Mouse (Mus musculus): Measurements from ENCODE around the gene P2rx3. TPM values are rescaled to one million over a fixed set of nuclear protein-coding genes. Genes with fewer than 3 reads are reported as not detected.

P2rx3 gene
- total RNA-seq, 2 experiments from 2014 or later, result 1.6 to 2.3 TPM

GRCm38 (mm10) chr2:85002575-85002974, 34.7 kb downstream of the P2rx3 start:
- DNase-seq (ENCODE audit: low spot score in 2 of 2), result no peak
- intact Hi-C loops (cut with DNase I), result loop anchor here (5.0 to 10.0 kb wide), 2 partner anchors 48 to 110 kb away; no protein-coding TSS in a partner anchor

GRCm38 (mm10) chr2:85001497-85001896, 35.8 kb downstream of the P2rx3 start:
- intact Hi-C loops (cut with DNase I), result loop anchor here (5.0 to 10.0 kb wide), 2 partner anchors 47 to 109 kb away; no protein-coding TSS in a partner anchor
- no peak for DNase-seq (ENCODE audit: low spot score in 2 of 2)

- DNase-seq (ENCODE audit: low spot score in 2 of 2), result no peak
- intact Hi-C loops (cut with DNase I), result loop anchor here (5.0 to 10.0 kb wide), 2 partner anchors 45 to 107 kb away; no protein-coding TSS in a partner anchor
These were observed 37.6 kb downstream of the P2rx3 start for GRCm38 (mm10) chr2:84999486-85000181.

GRCm38 (mm10) chr2:84996376-84996775, 40.9 kb downstream of the P2rx3 start:
- intact Hi-C loops (cut with DNase I), result no loop called here
- no peak for DNase-seq (ENCODE audit: low spot score in 2 of 2)

GRCm38 (mm10) chr2:84987930-84988329, 49.3 kb downstream of the P2rx3 start, which contains the start of gene Prg3:
Gene Prg3 (plus strand): TSS chr2:84988215.
- DNase-seq (ENCODE audit: low spot score in 2 of 2), result no peak
- intact Hi-C loops (cut with DNase I), result no loop called here

- intact Hi-C loops (cut with DNase I), result no loop called here
- no peak for DNase-seq (ENCODE audit: low spot score in 2 of 2)
These were observed 57.1 kb downstream of the P2rx3 start, which contains the start of gene Prg2 for GRCm38 (mm10) chr2:84980188-84980587. Gene Prg2 (plus strand): TSS chr2:84980461.

- no peak for DNase-seq (ENCODE audit: low spot score in 2 of 2)
- intact Hi-C loops (cut with DNase I), result no loop called here
These were observed 61.7 kb downstream of the P2rx3 start for GRCm38 (mm10) chr2:84975580-84975979.

- DNase-seq (ENCODE audit: low spot score in 2 of 2), result no peak
- intact Hi-C loops (cut with DNase I), result no loop called here
These were observed 69.8 kb downstream of the P2rx3 start for GRCm38 (mm10) chr2:84967318-84967991.

GRCm38 (mm10) chr2:84964111-84964801, 73.0 kb downstream of the P2rx3 start:
- DNase-seq (ENCODE audit: low spot score in 2 of 2), result no peak
- intact Hi-C loops (cut with DNase I), result no loop called here

- no peak for DNase-seq (ENCODE audit: low spot score in 2 of 2)
- intact Hi-C loops (cut with DNase I), result no loop called here
These were observed 74.3 kb downstream of the P2rx3 start for GRCm38 (mm10) chr2:84962906-84963507.

- intact Hi-C loops (cut with DNase I), result no loop called here
These were observed 75.4 kb downstream of the P2rx3 start for GRCm38 (mm10) chr2:84961901-84962300.

GRCm38 (mm10) chr2:84961300-84961699, 76.0 kb downstream of the P2rx3 start:
- intact Hi-C loops (cut with DNase I), result no loop called here
- no peak for DNase-seq (ENCODE audit: low spot score in 2 of 2)

More at GRCm38 (mm10) chr2:84961901-84962300, 75.4 kb downstream of the P2rx3 start:
- no peak for DNase-seq (ENCODE audit: low spot score in 2 of 2)

GRCm38 (mm10) chr2:84958588-84959264, 78.5 kb downstream of the P2rx3 start:
- no peak for DNase-seq (ENCODE audit: low spot score in 2 of 2)
- intact Hi-C loops (cut with DNase I), result loop anchor here (10.0 kb wide), 1 partner anchor 46 kb away; no protein-coding TSS in a partner anchor

GRCm38 (mm10) chr2:84956274-84956673, 81.0 kb downstream of the P2rx3 start:
- intact Hi-C loops (cut with DNase I), result loop anchor here (10.0 kb wide), 1 partner anchor 49 kb away; no protein-coding TSS in a partner anchor
- peak; percentile 32 to 39 for DNase-seq (ENCODE audit: low spot score in 2 of 2)

GRCm38 (mm10) chr2:84955435-84955834, 81.8 kb downstream of the P2rx3 start:
- intact Hi-C loops (cut with DNase I), result loop anchor here (10.0 kb wide), 1 partner anchor 49 kb away; no protein-coding TSS in a partner anchor
- DNase-seq (ENCODE audit: low spot score in 2 of 2), result no peak

GRCm38 (mm10) chr2:84952693-84953092, 84.6 kb downstream of the P2rx3 start:
- intact Hi-C loops (cut with DNase I), result loop anchor here (10.0 kb wide), 1 partner anchor 52 kb away; no protein-coding TSS in a partner anchor
- DNase-seq (ENCODE audit: low spot score in 2 of 2), result no peak

- intact Hi-C loops (cut with DNase I), result loop anchor here (10.0 kb wide), 1 partner anchor 53 kb away; no protein-coding TSS in a partner anchor
- DNase-seq (ENCODE audit: low spot score in 2 of 2), result no peak
These were observed 85.0 kb downstream of the P2rx3 start for GRCm38 (mm10) chr2:84952251-84952650.

- intact Hi-C loops (cut with DNase I), result loop anchor here (10.0 kb wide), 1 partner anchor 54 kb away; no protein-coding TSS in a partner anchor
- peak in 1 of 2 experiments; percentile 17 for DNase-seq (ENCODE audit: low spot score in 2 of 2)
These were observed 86.2 kb downstream of the P2rx3 start for GRCm38 (mm10) chr2:84951027-84951426.

GRCm38 (mm10) chr2:84948721-84949120, 88.5 kb downstream of the P2rx3 start:
- no peak for DNase-seq (ENCODE audit: low spot score in 2 of 2)
- intact Hi-C loops (cut with DNase I), result no loop called here

Measured in left cerebral cortex, postnatal 36 days (tissue).